Mouse (Mus musculus) liver, postnatal 0 days (tissue): ENCODE results near the gene Usp30.

ENCODE experiments used
- CTCF ChIP-seq: sonication (generic); IDR thresholded peaks from 2 replicates; pipeline ENCODE4 v1.5.1; 2016; ENCODE audit warnings: antibody characterized with exemption, low read depth
- EP300 ChIP-seq: IDR thresholded peaks from 2 replicates; pipeline ENCODE4 v1.6.1; 2016; ENCODE audit warnings: antibody characterized with exemption, low read depth, mild to moderate bottlenecking

DNA sequence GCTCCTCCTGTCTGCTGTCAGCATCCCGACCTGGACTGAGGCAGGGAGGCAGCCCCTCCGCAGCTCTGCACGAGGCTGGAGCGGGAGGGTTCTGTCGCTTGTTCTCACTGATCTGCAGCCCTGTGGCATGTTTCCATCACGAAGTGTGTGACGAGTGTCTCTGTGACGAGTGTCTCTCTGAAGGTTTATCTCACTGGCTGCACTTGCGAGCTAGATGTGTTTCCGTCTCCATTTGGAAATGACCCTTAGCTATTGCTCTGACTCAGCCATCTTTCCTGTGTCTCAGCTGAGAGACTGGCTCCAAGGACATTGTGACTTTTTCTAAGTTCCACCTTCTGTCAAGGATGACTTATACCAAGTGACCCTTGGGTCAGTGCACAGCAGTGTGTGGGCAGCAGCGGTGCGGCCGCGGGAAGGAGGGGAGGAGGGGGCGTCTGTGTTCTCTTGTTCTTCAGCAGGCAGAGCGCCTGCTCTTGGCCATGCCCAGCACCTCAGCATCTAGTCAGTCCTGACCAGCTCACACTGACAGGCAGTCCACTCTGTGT lies 41.2 kb downstream of the Usp30 start:
- TF ChIP-seq CTCF: no peak
- no peak for TF ChIP-seq EP300
